Mouse (Mus musculus) neural tube, embryonic 14.5 days (tissue): ENCODE data around the gene Mb21d2. TPM values are rescaled to one million over a fixed set of nuclear protein-coding genes. Genes with fewer than 3 reads are reported as not detected.

ENCODE experiments used
- ATAC-seq: fragments of 200-750 bp; cut with Nextera tagmentation; 2 replicates; pipeline ENCODE4 v1.8.0; 2017; ENCODE audit warnings: low read depth, mild to moderate bottlenecking, moderate TSS enrichment, moderate library complexity
- H3K27ac ChIP-seq: fragments of 300-500 bp; sonication (generic); 2 replicates; pipeline ENCODE4 v1.5.1; 2014; ENCODE audit warnings: low read depth, mild to moderate bottlenecking, control low read depth, low read length, moderate library complexity, mixed read lengths
- H3K27me3 ChIP-seq: fragments of 300-500 bp; sonication (generic); 2 replicates; pipeline ENCODE4 v1.6.1; 2014; ENCODE audit warnings: low read length; ENCODE audit not compliant: control insufficient read depth, insufficient read depth
- H3K36me3 ChIP-seq: fragments of 300-500 bp; sonication (generic); 2 replicates; pipeline ENCODE4 v1.6.1; 2014; ENCODE audit warnings: low read length, mixed read lengths; ENCODE audit not compliant: control insufficient read depth, insufficient read depth
- H3K4me1 ChIP-seq: fragments of 300-500 bp; sonication (generic); 2 replicates; pipeline ENCODE4 v1.6.1; 2014; ENCODE audit warnings: low read length; ENCODE audit not compliant: control insufficient read depth, insufficient read depth
- H3K4me2 ChIP-seq: fragments of 300-500 bp; sonication (generic); 2 replicates; pipeline ENCODE4 v1.6.1; 2014; ENCODE audit warnings: mild to moderate bottlenecking, low read depth, low read length, control low read depth
- H3K4me3 ChIP-seq: fragments of 300-500 bp; sonication (generic); 2 replicates; pipeline ENCODE4 v1.5.1; 2014; ENCODE audit warnings: low read depth, low read length, control low read depth, mixed read lengths
- H3K9ac ChIP-seq: fragments of 300-500 bp; sonication (generic); replicated peaks from 2 replicates; pipeline ENCODE4 v1.6.1; 2014; ENCODE audit warnings: low read depth, mild to moderate bottlenecking, control low read depth, low read length, mixed read lengths
- H3K9me3 ChIP-seq: fragments of 300-500 bp; sonication (generic); 2 replicates; pipeline ENCODE4 v1.6.1; 2016; ENCODE audit warnings: low read length; ENCODE audit not compliant: control insufficient read depth
- WGBS: fragments of 180-500 bp; shearing (Covaris S2); extraction: QIAGEN DNeasy Blood & Tissue Kit; methylation state at CpG from one replicate; pipeline ENCODE4 v1.1.7; 2014; 5-methylcytosine and 5-hydroxymethylcytosine counted together
- polyA plus RNA-seq: library from polyadenylated mRNA; unstranded; fragments of >200 nt; fragmentation: Nextera tagmentation; extraction: Ambion mirVana; gene quantifications from 2 replicates; pipeline ENCODE4 v1.2.1, GENCODE M21; 2014

Mb21d2 gene
- polyA plus RNA-seq, 1 experiment from 2014 or later: 18.7 TPM

DNA sequence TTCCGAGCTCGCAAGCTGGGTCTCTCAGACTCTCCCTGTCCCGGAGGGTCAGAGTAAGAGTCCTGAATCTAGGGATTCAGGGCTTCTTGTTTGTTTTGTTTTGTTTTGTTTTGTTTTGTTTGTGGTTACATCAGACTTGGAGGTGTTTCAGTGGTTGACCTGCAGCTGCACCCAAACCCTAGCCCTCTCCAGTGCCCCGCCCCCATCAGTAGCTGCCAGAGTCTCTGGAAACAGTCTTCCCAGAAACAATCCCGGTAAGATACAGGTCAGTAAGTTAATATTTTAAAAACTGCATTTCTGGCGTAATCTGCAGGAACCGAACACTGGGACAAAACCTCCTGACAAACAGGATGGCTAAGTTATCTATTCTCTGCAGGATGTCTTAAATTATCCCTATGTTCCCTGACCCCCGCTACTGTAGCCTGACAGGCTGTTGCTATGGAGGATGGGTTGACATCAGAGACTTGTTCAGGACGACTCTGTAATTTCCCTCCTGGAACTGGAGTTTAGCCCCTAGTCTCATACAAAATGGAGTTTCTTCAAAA lies 43.2 kb downstream of the Mb21d2 start:
- Histone ChIP-seq H3K27me3 (no peaks in the 10 kb centered on the region), H3K27ac (no peak overlapping the region), H3K4me1 (peaks cover 11% of the 10 kb centered on the region; the same call in 1 of the 2 replicates), H3K4me3 (no peak overlapping the region), H3K36me3 (no peaks in the 10 kb centered on the region), H3K4me2 (no peak overlapping the region), H3K9ac (no peak overlapping the region), H3K9me3 (no peaks in the 10 kb centered on the region)
- WGBS: 58% methylated on average over 9 of the region's 9 CpGs
- ATAC-seq: no peak

DNA sequence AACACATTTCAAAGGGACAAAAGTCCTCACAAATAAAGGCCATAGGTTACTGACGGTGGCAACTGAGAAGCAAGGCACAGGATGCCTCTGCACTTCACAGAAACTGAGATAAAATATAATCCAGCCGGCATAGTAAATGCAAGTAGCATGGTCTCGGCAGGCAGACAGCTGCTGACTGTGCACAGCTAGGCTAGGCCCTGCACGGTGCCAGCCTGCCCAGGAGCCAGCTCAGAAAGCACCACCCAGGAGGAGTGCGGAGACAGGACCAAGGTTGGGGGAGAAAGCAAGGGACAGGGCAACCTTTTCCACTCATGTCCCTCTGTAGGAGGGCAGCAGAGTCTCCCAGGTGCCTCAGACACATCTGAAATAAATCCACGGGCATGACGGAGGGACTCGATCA lies 44.0 kb downstream of the Mb21d2 start:
- H3K36me3 ChIP-seq: no peaks in the 10 kb centered on the region
- H3K27ac ChIP-seq: no peak overlapping the region
- 46% methylated on average over 8 of the region's 8 CpGs for WGBS
- no peaks in the 10 kb centered on the region for H3K9me3 ChIP-seq
- H3K4me1 ChIP-seq: peaks cover 17% of the 10 kb centered on the region
- H3K4me2 ChIP-seq: no peak overlapping the region
- H3K27me3 ChIP-seq: no peaks in the 10 kb centered on the region
- ATAC-seq: no peak
- H3K9ac ChIP-seq: no peak overlapping the region
- no peak overlapping the region for H3K4me3 ChIP-seq

DNA sequence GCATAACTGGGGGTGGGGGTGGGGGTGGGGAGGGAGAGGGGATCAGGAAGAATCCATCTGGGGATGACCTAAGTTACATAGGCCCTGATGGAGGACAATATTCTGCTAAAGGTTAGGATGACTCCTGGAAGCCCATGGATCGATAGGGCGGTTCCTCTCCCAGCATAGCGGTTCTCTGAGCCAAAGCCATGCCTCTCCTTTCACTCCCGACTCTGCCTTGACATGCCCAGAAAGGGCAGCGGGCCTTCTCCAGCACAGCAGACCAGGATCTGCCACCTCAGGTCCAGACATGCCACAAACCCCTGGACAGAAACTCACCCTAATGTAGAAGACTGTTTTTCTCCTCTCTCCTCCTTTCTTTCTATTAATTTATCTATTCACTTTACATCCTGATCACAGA lies 44.8 kb downstream of the Mb21d2 start:
- no peak for ATAC-seq
- WGBS: 87% methylated on average over 5 of the region's 5 CpGs
- H3K4me1 ChIP-seq: peaks cover 20% of the 10 kb centered on the region

DNA sequence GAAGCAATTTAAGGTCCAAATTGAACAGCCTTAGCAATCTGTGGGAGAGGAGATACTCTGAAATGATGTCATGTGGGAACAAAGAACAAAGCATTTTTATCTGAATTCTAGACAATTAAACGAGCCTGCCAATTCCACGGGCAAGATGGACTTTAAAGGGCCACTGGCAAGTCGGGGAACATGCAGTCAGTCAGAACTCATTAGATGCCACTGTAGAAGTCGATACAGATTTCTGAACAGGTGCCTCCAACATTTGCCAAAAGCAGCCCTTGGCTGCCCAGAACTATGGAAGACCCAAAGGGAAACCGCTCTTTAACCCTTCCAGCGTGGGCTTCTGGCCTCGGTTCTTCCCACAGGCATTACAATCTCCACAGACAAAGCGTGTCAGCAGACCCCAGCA lies 45.8 kb downstream of the Mb21d2 start:
- H3K4me2 ChIP-seq: no peak overlapping the region
- H3K4me1 ChIP-seq: peaks cover 22% of the 10 kb centered on the region
- no peak overlapping the region for H3K9ac ChIP-seq
- H3K27ac ChIP-seq: no peak overlapping the region
- WGBS: 66% methylated on average over 8 of the region's 8 CpGs
- no peak for ATAC-seq
- no peaks in the 10 kb centered on the region for H3K27me3 ChIP-seq
- no peaks in the 10 kb centered on the region for H3K36me3 ChIP-seq
- no peak overlapping the region for H3K4me3 ChIP-seq
- H3K9me3 ChIP-seq: no peaks in the 10 kb centered on the region

More for the DNA sequence above, 44.8 kb downstream of the Mb21d2 start:
- Histone ChIP-seq H3K27ac (no peak overlapping the region), H3K9me3 (no peaks in the 10 kb centered on the region), H3K4me2 (no peak overlapping the region), H3K9ac (no peak overlapping the region), H3K36me3 (no peaks in the 10 kb centered on the region), H3K4me3 (no peak overlapping the region), H3K27me3 (no peaks in the 10 kb centered on the region)

DNA sequence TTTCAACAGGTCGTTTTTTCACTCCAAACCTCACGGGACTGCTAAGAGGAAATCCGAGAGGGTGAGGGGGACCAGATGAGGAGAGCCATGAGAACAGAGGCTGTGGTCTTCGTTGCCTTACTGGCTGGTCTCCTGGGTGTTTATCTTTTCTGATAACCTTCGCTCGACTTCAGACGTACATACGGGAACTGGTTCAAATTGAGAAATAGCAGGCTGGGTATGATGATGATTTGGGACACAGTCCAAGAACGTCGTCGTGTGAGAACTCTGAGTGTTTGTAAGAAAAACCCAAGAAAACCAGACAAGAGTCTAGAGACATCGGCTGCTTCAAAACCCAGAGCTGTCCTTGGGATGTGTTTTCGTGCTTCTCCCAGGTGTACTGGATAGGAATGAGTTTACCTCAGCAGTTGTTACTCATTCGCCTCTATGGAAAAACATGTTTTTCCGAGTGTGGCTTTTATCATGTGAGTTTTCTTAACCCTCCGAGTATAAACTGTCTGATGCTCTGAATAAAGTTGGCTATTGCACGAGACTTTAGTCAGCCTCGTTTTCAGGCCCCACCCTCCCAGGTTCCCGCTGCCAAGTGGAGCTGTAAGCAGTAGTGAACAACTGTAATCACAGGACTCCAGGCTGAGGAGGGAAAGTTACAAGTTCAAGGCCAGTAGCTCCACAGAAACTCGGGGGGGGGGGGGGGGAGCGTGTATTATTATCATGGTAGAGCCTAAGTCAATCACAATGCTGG lies 46.6 kb downstream of the Mb21d2 start:
- WGBS: 83% methylated on average over 21 of the region's 21 CpGs
- Histone ChIP-seq H3K4me2 (no peak overlapping the region), H3K36me3 (no peaks in the 10 kb centered on the region), H3K9ac (no peak overlapping the region), H3K27me3 (no peaks in the 10 kb centered on the region), H3K4me3 (no peak overlapping the region), H3K9me3 (no peaks in the 10 kb centered on the region), H3K27ac (no peak overlapping the region), H3K4me1 (peaks cover 23% of the 10 kb centered on the region)
- no peak for ATAC-seq

DNA sequence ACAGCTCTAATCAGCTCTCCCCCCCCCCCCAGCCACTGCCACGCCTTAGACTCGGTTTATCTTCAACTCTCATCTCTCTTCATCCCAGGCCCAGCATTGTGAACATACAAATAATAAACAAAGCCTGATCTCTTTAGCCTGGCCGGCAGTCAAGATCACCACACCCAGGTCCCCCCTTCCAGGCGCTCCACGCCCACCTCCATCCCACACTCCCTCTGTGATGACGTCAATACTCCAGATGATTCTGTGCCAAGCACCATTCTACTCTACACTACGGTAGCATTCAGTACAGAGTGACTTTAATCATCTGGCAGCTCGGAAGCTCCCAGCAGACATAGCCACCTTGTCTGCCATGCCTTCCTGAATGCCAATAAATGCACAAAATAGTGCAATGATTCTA lies 47.7 kb downstream of the Mb21d2 start:
- H3K4me3 ChIP-seq: no peak overlapping the region

DNA sequence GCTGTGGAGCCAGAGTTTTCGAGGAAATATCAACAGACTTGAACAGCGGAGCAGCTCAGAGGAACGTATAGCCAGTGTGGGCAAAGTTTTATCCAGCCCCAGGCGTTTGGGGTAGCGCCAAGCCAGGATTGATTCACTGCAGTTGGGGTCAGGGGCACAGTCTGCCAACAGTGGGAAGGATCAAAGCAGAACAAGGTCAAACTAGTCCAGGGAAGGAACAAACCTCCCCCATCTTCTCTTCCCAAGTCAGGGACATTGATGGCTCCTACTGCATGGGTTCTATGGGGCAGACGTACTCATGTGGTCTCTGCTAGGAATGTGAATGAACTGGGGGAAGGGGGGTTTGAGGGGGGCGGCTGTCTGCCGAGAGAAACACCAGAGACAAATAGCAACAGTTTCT lies 48.7 kb downstream of the Mb21d2 start:
- ATAC-seq: peak; percentile 81
- WGBS: 8% methylated on average over 8 of the region's 8 CpGs
- Histone ChIP-seq H3K9me3 (no peaks in the 10 kb centered on the region), H3K4me3 (no peak overlapping the region), H3K9ac (no peak overlapping the region), H3K4me1 (peaks cover 26% of the 10 kb centered on the region), H3K27me3 (no peaks in the 10 kb centered on the region), H3K36me3 (no peaks in the 10 kb centered on the region), H3K27ac (no peak overlapping the region), H3K4me2 (no peak overlapping the region; the same call in 1 of the 2 replicates)

More for the DNA sequence above, 47.7 kb downstream of the Mb21d2 start:
- H3K36me3 ChIP-seq: no peaks in the 10 kb centered on the region
- H3K4me1 ChIP-seq: peaks cover 33% of the 10 kb centered on the region
- no peak for ATAC-seq
- no peak overlapping the region for H3K4me2 ChIP-seq
- 41% methylated on average over 8 of the region's 8 CpGs for WGBS
- no peak overlapping the region for H3K9ac ChIP-seq
- H3K27ac ChIP-seq: no peak overlapping the region
- no peaks in the 10 kb centered on the region for H3K27me3 ChIP-seq
- H3K9me3 ChIP-seq: no peaks in the 10 kb centered on the region

DNA sequence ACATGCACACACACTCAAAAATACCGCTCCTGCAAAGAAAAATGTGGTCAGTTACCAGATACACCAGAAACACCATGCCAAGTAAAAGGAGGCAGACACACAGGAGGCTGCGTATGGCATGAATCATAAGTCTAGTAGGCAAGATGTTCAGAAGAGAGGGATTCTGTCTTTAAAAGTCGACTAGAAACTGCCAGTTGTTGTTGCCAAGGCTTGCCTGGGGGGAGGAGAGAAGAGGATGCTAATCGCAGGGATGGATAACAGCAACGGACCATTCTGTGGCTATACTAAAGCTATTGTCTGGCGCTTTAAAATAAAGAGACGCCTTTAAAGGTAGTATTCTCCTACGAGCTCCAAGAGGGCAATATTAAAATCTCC lies 49.2 kb downstream of the Mb21d2 start:
- Histone ChIP-seq H3K27ac (no peak overlapping the region), H3K36me3 (no peaks in the 10 kb centered on the region), H3K9ac (no peak overlapping the region), H3K4me2 (no peak overlapping the region), H3K4me3 (no peak overlapping the region), H3K4me1 (peaks cover 22% of the 10 kb centered on the region), H3K9me3 (no peaks in the 10 kb centered on the region), H3K27me3 (no peaks in the 10 kb centered on the region)
- 22% methylated on average over 8 of the region's 8 CpGs for WGBS
- ATAC-seq: no peak

DNA sequence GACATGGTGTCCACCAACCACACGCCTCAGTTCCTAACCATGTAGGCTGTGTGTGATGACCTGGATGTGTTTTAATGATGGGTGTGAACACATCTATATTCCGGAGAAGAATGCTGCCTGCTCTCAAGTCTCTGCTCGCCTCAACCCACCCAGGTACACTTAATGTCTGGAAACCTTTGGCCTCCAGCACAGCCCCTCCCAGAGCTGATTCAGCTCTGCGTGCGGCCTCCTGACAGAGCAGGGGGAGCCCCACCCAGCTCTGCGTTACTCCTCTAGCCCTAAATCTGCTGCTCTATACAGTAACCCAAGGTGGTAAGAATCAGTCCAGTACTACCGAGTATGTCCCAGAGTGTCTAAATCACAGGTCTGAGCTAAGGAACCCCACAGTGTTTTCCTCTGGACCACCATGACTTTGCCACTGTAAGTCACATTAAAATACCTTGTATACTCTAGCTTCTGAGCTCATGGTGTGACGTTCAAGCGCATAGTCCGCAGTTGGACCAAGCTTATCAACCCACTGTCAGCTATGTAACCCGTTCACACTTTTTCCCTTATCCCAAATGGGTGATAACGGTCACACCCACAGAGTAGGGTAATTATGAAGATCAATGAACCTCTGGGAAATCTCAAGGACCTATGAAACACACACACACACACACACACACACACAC lies 49.7 kb downstream of the Mb21d2 start:
- peaks cover 22% of the 10 kb centered on the region for H3K4me1 ChIP-seq
- ATAC-seq: no peak
- H3K27ac ChIP-seq: no peak overlapping the region
- no peaks in the 10 kb centered on the region for H3K36me3 ChIP-seq
- 76% methylated on average over 12 of the region's 12 CpGs for WGBS
- no peak overlapping the region for H3K4me2 ChIP-seq
- no peak overlapping the region for H3K9ac ChIP-seq
- no peak overlapping the region for H3K4me3 ChIP-seq
- H3K27me3 ChIP-seq: no peaks in the 10 kb centered on the region
- no peaks in the 10 kb centered on the region for H3K9me3 ChIP-seq
